Mouse (Mus musculus): ENCODE measurements around the gene Pde11a. TPM values are rescaled to one million over a fixed set of nuclear protein-coding genes. Genes with fewer than 3 reads are reported as not detected.

Pde11a gene
- polyA plus RNA-seq, 1 experiment from 2014 or later, result 0.23 TPM

- no peak for ATAC-seq
Observed at GRCm38 (mm10) chr2:76237638-76238420, 100.7 kb downstream of the Pde11a start.

GRCm38 (mm10) chr2:76220364-76221108 is 118.0 kb downstream of the Pde11a start:
- 59% methylated on average over 6 of the region's 6 CpGs for WGBS
- no peak overlapping the region for H3K4me2 ChIP-seq (ENCODE audit: low read depth, low read length)
- no peak overlapping the region for H3K27ac ChIP-seq (ENCODE audit: low read length)
- H3K27me3 ChIP-seq (replicated peaks; ENCODE audit: control insufficient read depth, insufficient read depth, low read length), result no peaks in the 10 kb centered on the region
- H3K9me3 ChIP-seq (ENCODE audit: control insufficient read depth, low read length), result no peaks in the 10 kb centered on the region
- no peak overlapping the region for H3K9ac ChIP-seq (ENCODE audit: low read depth, low read length)
- H3K36me3 ChIP-seq (ENCODE audit: control insufficient read depth, insufficient read depth, low read length), result no peaks in the 10 kb centered on the region
- no peak for ATAC-seq
- H3K4me1 ChIP-seq (ENCODE audit: control insufficient read depth, insufficient read depth, low read length), result no peaks in the 10 kb centered on the region
- H3K4me3 ChIP-seq (ENCODE audit: low read length), result no peak overlapping the region

More at GRCm38 (mm10) chr2:76237638-76238420, 100.7 kb downstream of the Pde11a start:
- Histone ChIP-seq H3K4me3 (ENCODE audit: low read length) (no peak overlapping the region), H3K4me1 (ENCODE audit: control insufficient read depth, insufficient read depth, low read length) (no peaks in the 10 kb centered on the region), H3K9ac (ENCODE audit: low read depth, low read length) (no peak overlapping the region), H3K27me3 (replicated peaks; ENCODE audit: control insufficient read depth, insufficient read depth, low read length) (no peaks in the 10 kb centered on the region), H3K9me3 (ENCODE audit: control insufficient read depth, low read length) (no peaks in the 10 kb centered on the region), H3K36me3 (ENCODE audit: control insufficient read depth, insufficient read depth, low read length) (no peaks in the 10 kb centered on the region), H3K27ac (ENCODE audit: low read length) (no peak overlapping the region), H3K4me2 (ENCODE audit: low read depth, low read length) (no peak overlapping the region)
- WGBS, result 70% methylated on average over 10 of the region's 10 CpGs

GRCm38 (mm10) chr2:76219540-76219939 is 119.0 kb downstream of the Pde11a start:
- ATAC-seq, result no peak

GRCm38 (mm10) chr2:76216146-76216545 is 122.4 kb downstream of the Pde11a start:
- Histone ChIP-seq H3K4me3 (ENCODE audit: low read length) (no peak overlapping the region), H3K4me1 (ENCODE audit: control insufficient read depth, insufficient read depth, low read length) (no peaks in the 10 kb centered on the region), H3K27ac (ENCODE audit: low read length) (no peak overlapping the region), H3K9ac (ENCODE audit: low read depth, low read length) (no peak overlapping the region), H3K4me2 (ENCODE audit: low read depth, low read length) (no peak overlapping the region), H3K36me3 (ENCODE audit: control insufficient read depth, insufficient read depth, low read length) (no peaks in the 10 kb centered on the region), H3K9me3 (ENCODE audit: control insufficient read depth, low read length) (no peaks in the 10 kb centered on the region), H3K27me3 (replicated peaks; ENCODE audit: control insufficient read depth, insufficient read depth, low read length) (no peaks in the 10 kb centered on the region)
- ATAC-seq, result no peak
- WGBS, result 73% methylated on average over 7 of the region's 7 CpGs

More at GRCm38 (mm10) chr2:76219540-76219939, 119.0 kb downstream of the Pde11a start:
- Histone ChIP-seq H3K9ac (ENCODE audit: low read depth, low read length) (no peak overlapping the region), H3K4me1 (ENCODE audit: control insufficient read depth, insufficient read depth, low read length) (no peaks in the 10 kb centered on the region), H3K9me3 (ENCODE audit: control insufficient read depth, low read length) (no peaks in the 10 kb centered on the region), H3K27ac (ENCODE audit: low read length) (no peak overlapping the region), H3K4me2 (ENCODE audit: low read depth, low read length) (no peak overlapping the region), H3K27me3 (replicated peaks; ENCODE audit: control insufficient read depth, insufficient read depth, low read length) (no peaks in the 10 kb centered on the region), H3K36me3 (ENCODE audit: control insufficient read depth, insufficient read depth, low read length) (no peaks in the 10 kb centered on the region), H3K4me3 (ENCODE audit: low read length) (no peak overlapping the region)
- 74% methylated on average over 6 of the region's 6 CpGs for WGBS

GRCm38 (mm10) chr2:76215219-76215618 is 123.4 kb downstream of the Pde11a start:
- no peak overlapping the region for H3K9ac ChIP-seq (ENCODE audit: low read depth, low read length)
- 74% methylated on average over 9 of the region's 9 CpGs for WGBS
- H3K36me3 ChIP-seq (ENCODE audit: control insufficient read depth, insufficient read depth, low read length), result no peaks in the 10 kb centered on the region
- H3K4me2 ChIP-seq (ENCODE audit: low read depth, low read length), result no peak overlapping the region
- no peaks in the 10 kb centered on the region for H3K27me3 ChIP-seq (replicated peaks; ENCODE audit: control insufficient read depth, insufficient read depth, low read length)
- H3K9me3 ChIP-seq (ENCODE audit: control insufficient read depth, low read length), result no peaks in the 10 kb centered on the region
- no peaks in the 10 kb centered on the region for H3K4me1 ChIP-seq (ENCODE audit: control insufficient read depth, insufficient read depth, low read length)
- no peak overlapping the region for H3K4me3 ChIP-seq (ENCODE audit: low read length)
- no peak for ATAC-seq
- H3K27ac ChIP-seq (ENCODE audit: low read length), result no peak overlapping the region

- Histone ChIP-seq H3K36me3 (ENCODE audit: control insufficient read depth, insufficient read depth, low read length) (no peaks in the 10 kb centered on the region), H3K27ac (ENCODE audit: low read length) (no peak overlapping the region), H3K4me1 (ENCODE audit: control insufficient read depth, insufficient read depth, low read length) (no peaks in the 10 kb centered on the region), H3K9me3 (ENCODE audit: control insufficient read depth, low read length) (no peaks in the 10 kb centered on the region), H3K4me3 (ENCODE audit: low read length) (no peak overlapping the region), H3K9ac (ENCODE audit: low read depth, low read length) (no peak overlapping the region), H3K27me3 (replicated peaks; ENCODE audit: control insufficient read depth, insufficient read depth, low read length) (no peaks in the 10 kb centered on the region), H3K4me2 (ENCODE audit: low read depth, low read length) (no peak overlapping the region)
- 43% methylated on average over 1 of the region's 1 CpGs for WGBS
- ATAC-seq, result no peak
Observed at GRCm38 (mm10) chr2:76185126-76185525, 153.4 kb downstream of the Pde11a start.

GRCm38 (mm10) chr2:76162822-76163221 is 175.8 kb downstream of the Pde11a start:
- no peaks in the 10 kb centered on the region for H3K27me3 ChIP-seq (replicated peaks; ENCODE audit: control insufficient read depth, insufficient read depth, low read length)

GRCm38 (mm10) chr2:76158973-76159372 is 179.6 kb downstream of the Pde11a start:
- 52% methylated on average over 2 of the region's 2 CpGs for WGBS
- H3K4me1 ChIP-seq (ENCODE audit: control insufficient read depth, insufficient read depth, low read length), result no peaks in the 10 kb centered on the region
- H3K27me3 ChIP-seq (replicated peaks; ENCODE audit: control insufficient read depth, insufficient read depth, low read length), result no peaks in the 10 kb centered on the region
- no peak overlapping the region for H3K27ac ChIP-seq (ENCODE audit: low read length)
- ATAC-seq, result no peak
- no peak overlapping the region for H3K4me2 ChIP-seq (ENCODE audit: low read depth, low read length)
- H3K9me3 ChIP-seq (ENCODE audit: control insufficient read depth, low read length), result no peaks in the 10 kb centered on the region
- no peaks in the 10 kb centered on the region for H3K36me3 ChIP-seq (ENCODE audit: control insufficient read depth, insufficient read depth, low read length)
- H3K4me3 ChIP-seq (ENCODE audit: low read length), result no peak overlapping the region
- H3K9ac ChIP-seq (ENCODE audit: low read depth, low read length), result no peak overlapping the region

More at GRCm38 (mm10) chr2:76162822-76163221, 175.8 kb downstream of the Pde11a start:
- no peak overlapping the region for H3K9ac ChIP-seq (ENCODE audit: low read depth, low read length)
- no peaks in the 10 kb centered on the region for H3K9me3 ChIP-seq (ENCODE audit: control insufficient read depth, low read length)
- no peaks in the 10 kb centered on the region for H3K4me1 ChIP-seq (ENCODE audit: control insufficient read depth, insufficient read depth, low read length)
- no peak for ATAC-seq
- no peak overlapping the region for H3K4me2 ChIP-seq (ENCODE audit: low read depth, low read length)
- 84% methylated on average over 4 of the region's 4 CpGs for WGBS
- H3K4me3 ChIP-seq (ENCODE audit: low read length), result no peak overlapping the region
- H3K27ac ChIP-seq (ENCODE audit: low read length), result no peak overlapping the region
- no peaks in the 10 kb centered on the region for H3K36me3 ChIP-seq (ENCODE audit: control insufficient read depth, insufficient read depth, low read length)

GRCm38 (mm10) chr2:76141136-76141535 is 197.4 kb downstream of the Pde11a start:
- no peaks in the 10 kb centered on the region for H3K4me1 ChIP-seq (ENCODE audit: control insufficient read depth, insufficient read depth, low read length)
- no peak overlapping the region for H3K27ac ChIP-seq (ENCODE audit: low read length)
- H3K4me2 ChIP-seq (ENCODE audit: low read depth, low read length), result no peak overlapping the region
- no peak for ATAC-seq
- no peaks in the 10 kb centered on the region for H3K36me3 ChIP-seq (ENCODE audit: control insufficient read depth, insufficient read depth, low read length)
- H3K9me3 ChIP-seq (ENCODE audit: control insufficient read depth, low read length), result no peaks in the 10 kb centered on the region
- WGBS, result 81% methylated on average over 10 of the region's 10 CpGs
- H3K9ac ChIP-seq (ENCODE audit: low read depth, low read length), result no peak overlapping the region
- H3K27me3 ChIP-seq (replicated peaks; ENCODE audit: control insufficient read depth, insufficient read depth, low read length), result no peaks in the 10 kb centered on the region
- H3K4me3 ChIP-seq (ENCODE audit: low read length), result no peak overlapping the region
